Mouse (Mus musculus) heart, embryonic 11.5 days (tissue): ENCODE data around the gene Ganab. TPM values are rescaled to one million over a fixed set of nuclear protein-coding genes. Genes with fewer than 3 reads are reported as not detected.
"Not testable (repeated sequence)": the region's sequence is repeated elsewhere in the genome, so short reads cannot be mapped to it uniquely, and the experiment has no call there.

Experiments used
- ATAC-seq: fragments of 200-750 bp; cut with Nextera tagmentation; replicated peaks from 2 replicates; pipeline ENCODE4 v1.8.0; 2017; ENCODE audit warnings: moderate library complexity; ENCODE audit not compliant: insufficient number of reproducible peaks, low FRiP score, low TSS enrichment
- H3K27ac ChIP-seq: fragments of 300-500 bp; sonication (generic); 2 replicates; pipeline ENCODE4 v1.5.1; 2014; ENCODE audit warnings: mild to moderate bottlenecking, low read depth, low read length
- H3K27me3 ChIP-seq: fragments of 300-500 bp; sonication (generic); 2 replicates; pipeline ENCODE4 v1.6.1; 2014; ENCODE audit warnings: mild to moderate bottlenecking, low read length, mixed read lengths; ENCODE audit not compliant: control insufficient read depth, insufficient read depth
- H3K36me3 ChIP-seq: fragments of 300-500 bp; sonication (generic); 2 replicates; pipeline ENCODE4 v1.6.1; 2014; ENCODE audit warnings: mild to moderate bottlenecking, low read length, moderate library complexity, mixed read lengths; ENCODE audit not compliant: control insufficient read depth, insufficient read depth
- H3K4me1 ChIP-seq: fragments of 300-500 bp; sonication (generic); 2 replicates; pipeline ENCODE4 v1.6.1; 2014; ENCODE audit warnings: low read length; ENCODE audit not compliant: control insufficient read depth, insufficient read depth
- H3K4me2 ChIP-seq: fragments of 300-500 bp; sonication (generic); 2 replicates; pipeline ENCODE4 v1.6.1; 2014; ENCODE audit warnings: mild to moderate bottlenecking, moderate library complexity
- H3K4me3 ChIP-seq: fragments of 300-500 bp; sonication (generic); 2 replicates; pipeline ENCODE4 v1.5.1; 2014; ENCODE audit warnings: low read depth, low read length
- H3K9ac ChIP-seq: fragments of 300-500 bp; sonication (generic); 2 replicates; pipeline ENCODE4 v1.6.1; 2014; ENCODE audit warnings: mild to moderate bottlenecking, low read depth, low read length, moderate library complexity
- H3K9me3 ChIP-seq: fragments of 300-500 bp; sonication (generic); replicated peaks from 2 replicates; pipeline ENCODE4 v1.6.1; 2016; ENCODE audit warnings: low read length; ENCODE audit not compliant: control insufficient read depth
- WGBS: fragments of 180-500 bp; shearing (Covaris S2); extraction: QIAGEN DNeasy Blood & Tissue Kit; methylation state at CpG from one replicate; pipeline ENCODE4 v1.1.7; 2014; ENCODE audit not compliant: insufficient replicate concordance; 5-methylcytosine and 5-hydroxymethylcytosine counted together
- polyA plus RNA-seq: library from polyadenylated mRNA; unstranded; fragments of >200 nt; fragmentation: Nextera tagmentation; extraction: Ambion mirVana; gene quantifications from 2 replicates; pipeline ENCODE4 v1.2.1, GENCODE M21; 2014

The Ganab gene
- polyA plus RNA-seq, 1 experiment from 2014 or later, result 66.6 TPM

- no peak within 1 kb of the TSS for H3K27ac ChIP-seq
- H3K4me2 ChIP-seq, result no peak within 1 kb of the TSS
- no peak for ATAC-seq
- peaks cover 11% of the 10 kb centered on the region; the same call in 1 of the 2 replicates for H3K4me1 ChIP-seq
- WGBS, result 70% methylated on average over 3 of the region's 3 CpGs
- H3K9ac ChIP-seq, result no peak within 1 kb of the TSS
- H3K27me3 ChIP-seq, result no peaks in the 10 kb centered on the region
- 0 out of 2 replicates have a peak, but pooled peaks cover under 1% of the 10 kb centered on the region for H3K36me3 ChIP-seq
- no peaks in the 10 kb centered on the region for H3K9me3 ChIP-seq
- no peak within 1 kb of the TSS for H3K4me3 ChIP-seq
Observed at GRCm38 (mm10) chr19:8883616-8884015, 14.3 kb upstream of the Ganab start, which contains the start of the genes Lbhd1 and Gm49403. Lbhd1 (plus strand) TSS chr19:8883732. Gm49403 (plus strand) TSS chr19:8883930.

GRCm38 (mm10) chr19:8886916-8887584, 10.8 kb upstream of the Ganab start:
- Histone ChIP-seq H3K4me2 (peak overlapping the region; percentile 87; the same call in 1 of the 2 replicates), H3K27ac (peak overlapping the region; percentile 84; the same call in 1 of the 2 replicates), H3K36me3 (0 out of 2 replicates have a peak, but pooled peaks cover 2% of the 10 kb centered on the region), H3K4me1 (0 out of 2 replicates have a peak, but pooled peaks cover 6% of the 10 kb centered on the region), H3K9me3 (no peaks in the 10 kb centered on the region), H3K27me3 (no peaks in the 10 kb centered on the region), H3K4me3 (no peak overlapping the region), H3K9ac (peak overlapping the region; percentile 88; the same call in 1 of the 2 replicates)
- ATAC-seq, result no peak
- 64% methylated on average over 1 of the region's 1 CpGs for WGBS

- Histone ChIP-seq H3K4me1 (0 out of 2 replicates have a peak, but pooled peaks cover 6% of the 10 kb centered on the region), H3K4me3 (peak overlapping the region; percentile 75), H3K9ac (peak overlapping the region; percentile 88), H3K27ac (peak overlapping the region; percentile 84), H3K9me3 (no peaks in the 10 kb centered on the region), H3K27me3 (no peaks in the 10 kb centered on the region), H3K36me3 (0 out of 2 replicates have a peak, but pooled peaks cover 2% of the 10 kb centered on the region), H3K4me2 (peak overlapping the region; percentile 87)
- ATAC-seq, result no peak
- 17% methylated on average over 19 of the region's 19 CpGs for WGBS
Observed at GRCm38 (mm10) chr19:8887585-8888463, 10.0 kb upstream of the Ganab start.

GRCm38 (mm10) chr19:8888511-8889385, 9.1 kb upstream of the Ganab start, which contains the start of the genes 1810009A15Rik and Gm49416:
1810009A15Rik (plus strand) TSS chr19:8888853.
Gm49416 (plus strand) TSS chr19:8888926.
- ATAC-seq, result peak; percentile 91
- peak within 1 kb of the TSS; percentile 87 for H3K4me2 ChIP-seq
- peak within 1 kb of the TSS; percentile 84 for H3K27ac ChIP-seq
- 0 out of 2 replicates have a peak, but pooled peaks cover 6% of the 10 kb centered on the region for H3K4me1 ChIP-seq
- peak within 1 kb of the TSS; percentile 75 for H3K4me3 ChIP-seq
- peak within 1 kb of the TSS; percentile 90 for H3K9ac ChIP-seq
- H3K36me3 ChIP-seq, result 0 out of 2 replicates have a peak, but pooled peaks cover 2% of the 10 kb centered on the region
- no peaks in the 10 kb centered on the region for H3K9me3 ChIP-seq
- H3K27me3 ChIP-seq, result no peaks in the 10 kb centered on the region
- under 1% methylated on average over 58 of the region's 58 CpGs for WGBS

- H3K9ac ChIP-seq, result peak within 1 kb of the TSS; percentile 92
- peak within 1 kb of the TSS; percentile 83 for H3K4me3 ChIP-seq
- 0 out of 2 replicates have a peak, but pooled peaks cover 13% of the 10 kb centered on the region for H3K36me3 ChIP-seq
- H3K4me1 ChIP-seq, result peaks cover 11% of the 10 kb centered on the region
- H3K4me2 ChIP-seq, result peak within 1 kb of the TSS; percentile 93
- no peaks in the 10 kb centered on the region for H3K9me3 ChIP-seq
- peak within 1 kb of the TSS; percentile 79 for H3K27ac ChIP-seq
- ATAC-seq, result peak; percentile 60; the same call in 1 of the 2 replicates
- H3K27me3 ChIP-seq, result no peaks in the 10 kb centered on the region
- 2% methylated on average over 54 of the region's 54 CpGs for WGBS
Observed at GRCm38 (mm10) chr19:8892829-8893766, 4.8 kb upstream of the Ganab start, which contains the start of gene Ints5. Ints5 (plus strand) TSS chr19:8893005.

- Histone ChIP-seq H3K36me3 (0 out of 2 replicates have a peak, but pooled peaks cover 13% of the 10 kb centered on the region), H3K4me1 (peaks cover 14% of the 10 kb centered on the region)
- 95% methylated on average over 9 of the region's 9 CpGs for WGBS
Observed at GRCm38 (mm10) chr19:8895397-8895960, 2.4 kb upstream of the Ganab start.

GRCm38 (mm10) chr19:8896231-8896630, 1.6 kb upstream of the Ganab start:
- not testable (repeated sequence) for H3K9ac ChIP-seq, H3K27me3 ChIP-seq, ATAC-seq, H3K4me3 ChIP-seq, H3K27ac ChIP-seq, H3K9me3 ChIP-seq, H3K4me2 ChIP-seq
- H3K4me1 ChIP-seq, result peaks cover 14% of the 10 kb centered on the region
- H3K36me3 ChIP-seq, result 0 out of 2 replicates have a peak, but pooled peaks cover 11% of the 10 kb centered on the region
- WGBS, result 86% methylated on average over 5 of the region's 5 CpGs

More at GRCm38 (mm10) chr19:8895397-8895960, 2.4 kb upstream of the Ganab start:
- no peak overlapping the region for H3K9ac ChIP-seq
- ATAC-seq, result no peak
- no peak overlapping the region for H3K4me2 ChIP-seq
- H3K27ac ChIP-seq, result no peak overlapping the region
- H3K9me3 ChIP-seq, result no peaks in the 10 kb centered on the region
- no peaks in the 10 kb centered on the region for H3K27me3 ChIP-seq
- H3K4me3 ChIP-seq, result no peak overlapping the region
